Mouse (Mus musculus) forebrain, embryonic 14.5 days (tissue): ENCODE data around the gene Ppt2. TPM values are rescaled to one million over a fixed set of nuclear protein-coding genes. Genes with fewer than 3 reads are reported as not detected.

ENCODE experiments used
- ATAC-seq: fragments of 200-750 bp; cut with Nextera tagmentation; 2 replicates; pipeline ENCODE4 v1.8.0; 2017; ENCODE audit warnings: mild to moderate bottlenecking, moderate library complexity
- DNase-seq: peaks from one replicate; pipeline ENCODE4 v3.0.0-alpha.2; 2015; ENCODE audit warnings: low spot score
- H3K27ac ChIP-seq: fragments of 300-500 bp; sonication (generic); 2 replicates; pipeline ENCODE4 v1.5.1; 2014; ENCODE audit warnings: low read depth, mild to moderate bottlenecking, control low read depth, low read length, moderate library complexity
- H3K27me3 ChIP-seq: fragments of 300-500 bp; sonication (generic); replicated peaks from 2 replicates; pipeline ENCODE4 v1.6.1; 2014; ENCODE audit warnings: low read length, control low read depth, mixed read lengths; ENCODE audit not compliant: control insufficient read depth, insufficient read depth
- H3K36me3 ChIP-seq: fragments of 300-500 bp; sonication (generic); 2 replicates; pipeline ENCODE4 v1.6.1; 2014; ENCODE audit warnings: low read length, control low read depth; ENCODE audit not compliant: control insufficient read depth, insufficient read depth
- H3K4me1 ChIP-seq: fragments of 300-500 bp; sonication (generic); 2 replicates; pipeline ENCODE4 v1.6.1; 2014; ENCODE audit warnings: antibody characterized with exemption, low read length, control low read depth; ENCODE audit not compliant: control insufficient read depth, insufficient read depth
- H3K4me2 ChIP-seq: fragments of 300-500 bp; sonication (generic); 2 replicates; pipeline ENCODE4 v1.6.1; 2014; ENCODE audit warnings: mild to moderate bottlenecking, control low read depth, low read length
- H3K4me3 ChIP-seq: fragments of 300-500 bp; sonication (generic); 2 replicates; pipeline ENCODE4 v1.5.1; 2014; ENCODE audit warnings: low read depth, low read length, control low read depth
- H3K9ac ChIP-seq: fragments of 300-500 bp; sonication (generic); 2 replicates; pipeline ENCODE4 v1.6.1; 2014; ENCODE audit warnings: mild to moderate bottlenecking, low read length, control low read depth, moderate library complexity
- H3K9me3 ChIP-seq: fragments of 300-500 bp; sonication (generic); replicated peaks from 2 replicates; pipeline ENCODE4 v1.6.1; 2016; ENCODE audit warnings: low read length, control low read depth, mixed read lengths; ENCODE audit not compliant: control insufficient read depth
- WGBS: fragments of 180-500 bp; shearing (Covaris S2); extraction: QIAGEN DNeasy Blood & Tissue Kit; methylation state at CpG from one replicate; pipeline ENCODE4 v1.1.7; 2014; 5-methylcytosine and 5-hydroxymethylcytosine counted together
- polyA plus RNA-seq: library from polyadenylated mRNA; unstranded; fragments of >200 nt; fragmentation: Nextera tagmentation; extraction: Ambion mirVana; gene quantifications from 2 replicates; pipeline ENCODE4 v1.2.1, GENCODE M21; 2014

The Ppt2 gene
- polyA plus RNA-seq, 1 experiment from 2014 or later, result 23.8 TPM

DNA sequence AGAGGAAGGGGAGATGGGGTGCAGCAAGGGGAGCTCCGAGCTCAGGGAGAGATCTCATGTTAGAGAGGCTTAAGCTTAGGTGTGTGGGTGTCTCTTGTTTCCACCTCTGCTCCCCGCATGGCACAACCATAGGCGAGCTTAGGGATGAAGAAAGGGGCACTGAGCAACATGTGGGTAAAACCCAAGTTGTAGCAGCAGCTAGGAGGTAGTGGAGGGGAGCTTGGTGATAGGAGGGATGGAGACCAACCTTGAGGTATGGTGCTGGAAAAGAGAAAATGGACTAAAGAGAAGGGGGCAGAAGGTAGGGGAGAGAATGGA lies 31.5 kb upstream of the Ppt2 start:
- Histone ChIP-seq H3K9ac (no peak overlapping the region), H3K4me3 (no peak overlapping the region), H3K27ac (no peak overlapping the region), H3K4me1 (no peaks in the 10 kb centered on the region; the same call in 1 of the 2 replicates), H3K27me3 (peaks cover 19% of the 10 kb centered on the region; the same call in 1 of the 2 replicates), H3K36me3 (peaks cover 4% of the 10 kb centered on the region; the same call in 1 of the 2 replicates), H3K9me3 (no peaks in the 10 kb centered on the region), H3K4me2 (no peak overlapping the region)
- DNase-seq, result no peak
- 75% methylated on average over 3 of the region's 3 CpGs for WGBS
- ATAC-seq, result no peak

DNA sequence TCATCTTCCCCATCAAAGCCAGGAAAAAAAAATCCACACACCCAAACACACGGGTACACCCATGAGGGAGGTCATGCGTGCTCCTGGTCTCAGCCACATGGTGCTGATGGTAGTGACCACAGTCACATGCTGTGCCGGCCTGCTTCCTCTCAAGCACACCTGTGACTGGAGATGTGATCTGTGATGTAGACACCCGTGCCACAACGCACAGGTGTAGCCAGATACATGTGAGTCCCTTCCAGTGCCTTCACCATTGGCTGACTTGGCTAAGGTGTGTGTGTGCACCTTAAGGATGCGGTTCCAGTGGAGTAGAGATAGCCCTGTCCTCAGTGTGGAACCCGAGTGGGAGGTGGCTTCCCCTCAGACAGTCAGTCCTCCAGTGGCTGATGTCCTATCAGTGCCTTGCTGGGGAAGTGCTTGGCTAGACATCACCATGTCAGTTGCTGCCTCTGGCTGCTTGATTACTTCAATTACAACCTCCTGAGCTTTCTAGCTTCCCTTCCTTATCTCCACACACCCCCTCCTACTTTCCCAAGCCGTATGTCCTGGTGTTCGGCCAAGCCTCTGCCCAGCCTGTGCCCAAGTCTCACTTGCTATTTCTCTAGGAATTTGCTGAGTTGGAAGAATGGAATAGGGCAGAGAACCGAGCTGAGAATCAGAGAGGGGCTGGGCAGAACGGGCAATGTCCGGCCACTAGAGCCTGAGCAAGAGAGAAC lies 31.0 kb upstream of the Ppt2 start:
- no peak for ATAC-seq
- no peak overlapping the region for H3K4me2 ChIP-seq
- peaks cover 19% of the 10 kb centered on the region; the same call in 1 of the 2 replicates for H3K27me3 ChIP-seq
- H3K27ac ChIP-seq, result no peak overlapping the region
- 72% methylated on average over 12 of the region's 12 CpGs for WGBS
- H3K4me1 ChIP-seq, result no peaks in the 10 kb centered on the region; the same call in 1 of the 2 replicates
- no peak overlapping the region for H3K9ac ChIP-seq
- H3K36me3 ChIP-seq, result peaks cover 9% of the 10 kb centered on the region; the same call in 1 of the 2 replicates
- H3K9me3 ChIP-seq, result no peaks in the 10 kb centered on the region
- no peak for DNase-seq
- H3K4me3 ChIP-seq, result no peak overlapping the region

DNA sequence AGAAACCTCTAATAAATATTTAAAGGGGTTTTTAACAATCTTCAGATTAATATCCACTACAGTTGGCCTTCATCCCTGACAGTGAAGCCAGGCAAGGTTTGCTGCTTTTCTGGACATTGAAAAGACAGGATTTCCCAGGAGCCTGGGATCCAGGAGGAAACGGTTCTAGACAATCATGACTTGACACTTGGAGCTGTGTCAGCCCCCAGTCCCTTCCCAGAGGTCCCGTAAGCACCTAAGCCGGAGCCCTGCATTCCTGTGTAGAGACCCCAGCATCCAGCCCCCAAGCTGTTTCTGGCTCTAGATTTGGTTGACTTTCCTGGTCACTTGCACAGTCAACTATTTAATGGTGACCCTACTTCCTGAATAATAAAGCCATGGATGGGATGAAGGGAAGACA lies 30.3 kb upstream of the Ppt2 start:
- Histone ChIP-seq H3K27me3 (peaks cover 19% of the 10 kb centered on the region; the same call in 1 of the 2 replicates), H3K4me1 (no peaks in the 10 kb centered on the region; the same call in 1 of the 2 replicates), H3K4me2 (no peak overlapping the region), H3K9ac (no peak overlapping the region), H3K4me3 (no peak overlapping the region), H3K36me3 (peaks cover 16% of the 10 kb centered on the region), H3K9me3 (no peaks in the 10 kb centered on the region), H3K27ac (no peak overlapping the region)
- DNase-seq (no peak), ATAC-seq (no peak)
- 87% methylated on average over 3 of the region's 3 CpGs for WGBS

DNA sequence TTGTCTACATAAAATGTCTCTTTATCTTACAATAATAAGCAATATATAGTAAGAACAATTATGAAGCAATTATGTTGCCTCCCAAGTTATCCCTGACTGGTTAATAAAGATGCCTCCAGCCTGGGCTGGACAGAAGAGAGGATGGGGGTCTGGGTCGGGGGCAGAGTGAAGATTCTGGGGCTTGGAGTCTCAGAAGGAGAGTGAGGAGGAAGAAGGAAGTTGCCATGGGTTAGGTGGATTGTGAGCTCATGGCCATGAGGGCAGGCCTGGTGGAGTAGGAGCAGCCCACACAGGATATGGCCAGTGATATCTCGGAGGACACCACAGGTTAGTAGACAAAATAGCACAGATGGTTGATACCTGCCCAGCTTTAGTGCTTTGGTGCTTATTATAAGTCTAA lies 29.8 kb upstream of the Ppt2 start:
- DNase-seq (no peak), ATAC-seq (no peak)
- Histone ChIP-seq H3K36me3 (peaks cover 20% of the 10 kb centered on the region), H3K27ac (no peak overlapping the region), H3K4me3 (no peak overlapping the region), H3K9ac (no peak overlapping the region), H3K9me3 (no peaks in the 10 kb centered on the region), H3K4me2 (no peak overlapping the region), H3K27me3 (peaks cover 19% of the 10 kb centered on the region; the same call in 1 of the 2 replicates), H3K4me1 (no peaks in the 10 kb centered on the region; the same call in 1 of the 2 replicates)
- 83% methylated on average over 2 of the region's 2 CpGs for WGBS

DNA sequence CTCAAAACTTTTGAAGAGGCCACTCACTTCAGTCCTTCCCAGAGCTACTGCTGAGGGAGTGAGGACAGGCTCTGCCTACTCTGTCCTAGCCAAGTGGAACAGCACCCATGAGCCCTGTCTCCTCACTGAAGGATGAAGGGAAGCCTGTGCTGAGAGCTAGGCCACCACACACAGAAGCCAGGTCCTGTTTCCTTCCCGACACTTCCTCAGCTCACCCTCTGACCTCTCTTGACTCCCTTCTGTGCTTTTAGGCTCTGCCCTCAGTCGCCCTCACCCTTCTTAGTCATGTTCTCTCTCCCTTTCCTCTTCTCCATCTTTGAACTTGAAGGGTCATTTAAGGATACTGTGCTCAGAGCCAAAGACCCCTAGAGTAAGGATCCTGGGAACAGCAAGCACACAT lies 29.0 kb upstream of the Ppt2 start:
- DNase-seq, result no peak
- 40% methylated on average over 2 of the region's 2 CpGs for WGBS
- no peak overlapping the region for H3K4me3 ChIP-seq

DNA sequence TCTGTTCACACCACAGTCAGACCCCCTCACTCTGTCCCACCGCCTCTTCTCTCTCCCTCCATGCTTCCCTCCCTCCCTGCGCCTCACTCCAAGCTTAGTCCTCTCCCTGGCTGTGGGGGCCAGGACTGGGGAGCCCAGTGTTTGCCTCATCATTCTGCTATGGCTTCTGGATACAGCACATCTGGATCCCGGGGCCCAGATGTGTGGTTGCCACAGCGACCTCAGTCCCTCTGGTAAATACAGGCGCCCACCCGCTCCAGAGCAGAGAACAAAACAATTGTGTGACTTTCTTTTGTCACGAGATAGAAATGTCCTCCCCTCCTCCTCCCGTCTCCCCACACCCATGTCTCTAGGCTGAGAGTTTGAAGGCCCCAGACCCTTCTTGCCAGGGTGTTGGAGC lies 28.4 kb upstream of the Ppt2 start:
- Histone ChIP-seq H3K27ac (no peak overlapping the region), H3K27me3 (peaks cover 19% of the 10 kb centered on the region; the same call in 1 of the 2 replicates), H3K9me3 (no peaks in the 10 kb centered on the region), H3K4me1 (no peaks in the 10 kb centered on the region; the same call in 1 of the 2 replicates), H3K4me2 (no peak overlapping the region), H3K36me3 (peaks cover 35% of the 10 kb centered on the region), H3K9ac (no peak overlapping the region), H3K4me3 (no peak overlapping the region)
- WGBS, result 45% methylated on average over 8 of the region's 8 CpGs
- ATAC-seq, result no peak
- no peak for DNase-seq

More for the DNA sequence above, 29.0 kb upstream of the Ppt2 start:
- H3K9me3 ChIP-seq, result no peaks in the 10 kb centered on the region
- no peak for ATAC-seq
- no peaks in the 10 kb centered on the region; the same call in 1 of the 2 replicates for H3K4me1 ChIP-seq
- peaks cover 19% of the 10 kb centered on the region; the same call in 1 of the 2 replicates for H3K27me3 ChIP-seq
- no peak overlapping the region for H3K4me2 ChIP-seq
- no peak overlapping the region for H3K27ac ChIP-seq
- H3K9ac ChIP-seq, result no peak overlapping the region
- H3K36me3 ChIP-seq, result peaks cover 29% of the 10 kb centered on the region

DNA sequence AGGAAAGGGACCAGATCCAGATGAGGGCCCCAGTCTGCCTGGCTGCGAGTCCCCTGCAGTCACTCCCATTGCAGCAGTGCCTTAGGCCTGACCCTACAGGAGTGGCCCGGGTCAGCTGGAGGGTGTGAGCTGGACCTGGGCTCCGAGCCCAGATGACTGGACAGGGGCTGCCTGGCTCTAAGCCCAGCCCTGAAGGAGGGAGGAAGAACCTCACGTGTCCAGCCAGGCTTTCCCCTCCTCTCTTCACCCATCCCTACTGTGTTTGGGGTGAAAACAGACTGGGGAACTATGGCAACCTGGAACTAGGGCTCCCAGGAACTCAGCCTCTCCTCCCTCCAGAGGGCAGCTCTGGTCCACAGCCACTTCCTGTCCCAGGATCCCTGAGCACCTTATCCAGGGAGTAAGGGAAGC lies 27.3 kb upstream of the Ppt2 start:
- ATAC-seq (0 out of 2 replicates have a peak, but pooled peaks have one; percentile 16), DNase-seq (peak; percentile 25)
- peaks cover 12% of the 10 kb centered on the region; the same call in 1 of the 2 replicates for H3K27me3 ChIP-seq
- 68% methylated on average over 4 of the region's 4 CpGs for WGBS
- H3K9me3 ChIP-seq, result no peaks in the 10 kb centered on the region
- H3K27ac ChIP-seq, result no peak overlapping the region
- H3K4me2 ChIP-seq, result no peak overlapping the region
- peaks cover 46% of the 10 kb centered on the region for H3K36me3 ChIP-seq
- no peak overlapping the region for H3K4me3 ChIP-seq
- no peak overlapping the region for H3K9ac ChIP-seq
- H3K4me1 ChIP-seq, result no peaks in the 10 kb centered on the region

DNA sequence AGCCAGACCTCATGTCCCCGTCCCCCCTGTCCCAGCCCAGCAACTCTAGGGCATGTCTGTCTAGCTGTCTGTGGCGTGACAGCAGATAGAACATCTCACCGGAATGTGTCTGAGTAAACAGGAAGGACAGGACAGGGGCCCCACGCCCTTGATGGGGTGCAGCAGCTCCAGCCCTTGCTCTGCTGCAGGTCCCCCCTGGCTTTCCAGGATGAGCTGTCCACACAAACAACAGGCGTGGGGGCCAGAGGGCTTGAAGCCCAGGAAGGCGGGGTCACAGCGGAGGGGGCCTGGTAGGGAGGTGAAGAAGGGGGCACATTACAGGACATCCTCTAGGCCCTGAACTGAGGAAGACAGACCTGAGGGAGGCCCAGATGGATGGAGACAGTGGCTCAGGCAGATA lies 26.9 kb upstream of the Ppt2 start:
- peaks cover 8% of the 10 kb centered on the region; the same call in 1 of the 2 replicates for H3K27me3 ChIP-seq
- no peak overlapping the region for H3K4me2 ChIP-seq
- ATAC-seq, result no peak
- no peaks in the 10 kb centered on the region for H3K4me1 ChIP-seq
- H3K4me3 ChIP-seq, result no peak overlapping the region
- H3K36me3 ChIP-seq, result peaks cover 50% of the 10 kb centered on the region
- no peak overlapping the region for H3K27ac ChIP-seq
- 89% methylated on average over 7 of the region's 7 CpGs for WGBS
- H3K9ac ChIP-seq, result no peak overlapping the region
- DNase-seq, result no peak
- no peaks in the 10 kb centered on the region for H3K9me3 ChIP-seq

DNA sequence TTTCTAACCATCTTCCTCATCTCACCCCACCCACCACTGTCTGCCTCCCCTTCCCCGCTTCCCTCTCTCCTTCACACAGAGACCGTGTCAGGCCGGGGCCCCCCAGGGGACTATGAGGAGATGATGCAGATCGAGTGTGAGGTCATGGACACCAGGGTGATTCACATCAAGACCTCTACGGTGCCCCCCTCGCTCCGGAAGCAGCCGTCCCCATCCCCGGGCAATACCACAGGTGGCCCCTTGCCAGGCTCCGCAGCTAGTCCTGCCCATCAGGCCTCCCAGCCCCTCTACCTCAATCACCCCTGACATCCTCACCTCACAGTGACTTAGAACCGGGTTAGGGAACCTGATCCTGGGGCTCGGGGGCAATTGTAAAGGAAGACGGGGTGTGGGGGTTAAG lies 26.1 kb upstream of the Ppt2 start:
- no peak for DNase-seq
- H3K9me3 ChIP-seq, result no peaks in the 10 kb centered on the region
- no peak overlapping the region for H3K9ac ChIP-seq
- H3K27ac ChIP-seq, result no peak overlapping the region
- 0 out of 2 replicates have a peak, but pooled peaks have one; percentile 3 for ATAC-seq
- no peaks in the 10 kb centered on the region for H3K4me1 ChIP-seq
- peaks cover 57% of the 10 kb centered on the region for H3K36me3 ChIP-seq
- WGBS, result 93% methylated on average over 13 of the region's 13 CpGs
- no peak overlapping the region for H3K4me3 ChIP-seq
- 0 out of 2 replicates have a peak, but pooled peaks cover 5% of the 10 kb centered on the region for H3K27me3 ChIP-seq
- H3K4me2 ChIP-seq, result no peak overlapping the region
